Mouse (Mus musculus) adrenal gland (tissue): ENCODE measurements at regions not wholly inside any gene's neighbourhood (a gene's known extent, or its start where the extent isn't known, plus 50 kb on each side); places are given as distances from the start of the nearest gene placed in this dataset.

Experiments used
- intact Hi-C: fragments of 180-260 bp; cut with DNase I; formaldehyde crosslinking; loops from one replicate; pipeline ENCODE4 v1.15.1; 2025

GRCm38 (mm10) chr4:33786027-33786426 lies 138.4 kb upstream of the Cnr1 start:
- intact Hi-C loops = no loop called here

GRCm38 (mm10) chr4:33786958-33787357 lies 137.4 kb upstream of the Cnr1 start:
- intact Hi-C loops = no loop called here

- intact Hi-C loops = no loop called here
Observed at GRCm38 (mm10) chr4:33793398-33793797, 131.0 kb upstream of the Cnr1 start.

GRCm38 (mm10) chr4:33795461-33795860 lies 128.9 kb upstream of the Cnr1 start:
- intact Hi-C loops = no loop called here

GRCm38 (mm10) chr4:33797964-33798363 lies 126.4 kb upstream of the Cnr1 start:
- intact Hi-C loops = no loop called here

- intact Hi-C loops = no loop called here
Observed at GRCm38 (mm10) chr4:33798654-33799053, 125.7 kb upstream of the Cnr1 start.

- intact Hi-C loops = no loop called here
Observed at GRCm38 (mm10) chr4:33799110-33799509, 125.3 kb upstream of the Cnr1 start.

- intact Hi-C loops = no loop called here
Observed at GRCm38 (mm10) chr4:33799831-33800230, 124.6 kb upstream of the Cnr1 start.

GRCm38 (mm10) chr4:33812338-33812737 lies 112.1 kb upstream of the Cnr1 start:
- intact Hi-C loops = no loop called here

- intact Hi-C loops = no loop called here
Observed at GRCm38 (mm10) chr4:33823850-33824249, 100.5 kb upstream of the Cnr1 start.

- intact Hi-C loops = no loop called here
Observed at GRCm38 (mm10) chr4:33833134-33833533, 91.3 kb upstream of the Cnr1 start.

- intact Hi-C loops = no loop called here
Observed at GRCm38 (mm10) chr4:33838436-33838835, 86.0 kb upstream of the Cnr1 start.

GRCm38 (mm10) chr4:33840119-33840518 lies 84.3 kb upstream of the Cnr1 start:
- intact Hi-C loops = no loop called here

GRCm38 (mm10) chr4:33845611-33846395 lies 78.6 kb upstream of the Cnr1 start:
- intact Hi-C loops = no loop called here

GRCm38 (mm10) chr4:33850249-33850648 lies 74.1 kb upstream of the Cnr1 start:
- intact Hi-C loops = no loop called here

- intact Hi-C loops = no loop called here
Observed at GRCm38 (mm10) chr4:33852294-33852693, 72.1 kb upstream of the Cnr1 start.

- intact Hi-C loops = no loop called here
Observed at GRCm38 (mm10) chr4:33855112-33855511, 69.3 kb upstream of the Cnr1 start.

- intact Hi-C loops = no loop called here
Observed at GRCm38 (mm10) chr4:33867126-33867525, 57.3 kb upstream of the Cnr1 start.

GRCm38 (mm10) chr4:33869317-33869716 lies 55.1 kb upstream of the Cnr1 start:
- intact Hi-C loops = no loop called here
